Mouse (Mus musculus): ENCODE measurements around the gene Eif4h.

DNA sequence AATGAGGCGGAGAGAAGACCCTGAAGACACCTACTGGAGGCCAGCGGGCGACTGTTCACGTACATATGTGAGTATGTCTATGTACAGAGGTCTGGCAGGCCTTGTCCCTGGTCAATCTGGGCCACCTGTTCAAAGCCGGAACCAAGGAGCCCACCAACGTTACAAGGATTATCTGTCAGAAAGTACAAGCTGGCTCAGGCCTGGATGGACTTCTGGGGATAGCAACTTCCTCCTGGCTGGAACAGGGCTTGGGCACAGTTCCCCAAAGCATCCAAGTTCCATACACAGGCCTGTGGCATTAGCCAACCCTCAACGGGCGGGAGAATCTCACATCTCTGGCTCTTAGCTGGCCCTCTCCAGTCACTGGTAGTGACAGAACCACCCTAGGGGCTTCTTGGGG lies 25.0 kb downstream of the Eif4h start:
- TF ChIP-seq E2F4 (IDR thresholded peaks at IDR 0.05; ENCODE audit: insufficient read depth) (no peak), POLR2A (IDR thresholded peaks at IDR 0.05; ENCODE audit: insufficient read length, low read depth) (no peak)
